Mouse (Mus musculus) cerebellum, postnatal 36 days (tissue): ENCODE data around the gene Aqp1.
A peak's percentile ranks its signal among the peaks of the same experiment; 100 is the strongest.

Source experiments
- DNase-seq, 2 experiments: peaks; one replicate each; pipeline ENCODE4 v3.0.0; 2021 to 2022; ENCODE audit warnings: mixed read lengths in 2 of 2

The Aqp1 gene

GRCm38 (mm10) chr6:55357636-55358031 lies 21.4 kb downstream of the Aqp1 start:
- DNase-seq: no peak

GRCm38 (mm10) chr6:55358731-55359143 lies 22.5 kb downstream of the Aqp1 start:
- DNase-seq: no peak

- DNase-seq: no peak
These were observed 26.4 kb downstream of the Aqp1 start for GRCm38 (mm10) chr6:55362663-55363062.

GRCm38 (mm10) chr6:55367126-55367525 lies 30.9 kb downstream of the Aqp1 start:
- DNase-seq: no peak

GRCm38 (mm10) chr6:55370831-55371230 lies 34.6 kb downstream of the Aqp1 start:
- no peak for DNase-seq

- DNase-seq: no peak
These were observed 39.8 kb downstream of the Aqp1 start, which contains the start of gene Ghrhr for GRCm38 (mm10) chr6:55376076-55376475. Gene Ghrhr, plus strand, starts transcription at chr6:55376295.

- DNase-seq: no peak
These were observed 40.3 kb downstream of the Aqp1 start for GRCm38 (mm10) chr6:55376511-55376910.

GRCm38 (mm10) chr6:55377461-55377860 lies 41.2 kb downstream of the Aqp1 start:
- no peak for DNase-seq

- DNase-seq: peak; percentile 42 to 53
These were observed 43.6 kb downstream of the Aqp1 start for GRCm38 (mm10) chr6:55379641-55380335.

- no peak for DNase-seq
These were observed 45.7 kb downstream of the Aqp1 start for GRCm38 (mm10) chr6:55381966-55382365.

- DNase-seq: peak; percentile 68 to 75
These were observed 47.7 kb downstream of the Aqp1 start for GRCm38 (mm10) chr6:55383897-55384296.

- DNase-seq: no peak
These were observed 48.2 kb downstream of the Aqp1 start for GRCm38 (mm10) chr6:55384356-55384951.

- DNase-seq: no peak
These were observed 52.4 kb downstream of the Aqp1 start for GRCm38 (mm10) chr6:55388546-55389169.

GRCm38 (mm10) chr6:55389321-55389720 lies 53.1 kb downstream of the Aqp1 start:
- no peak for DNase-seq

- no peak for DNase-seq
These were observed 55.6 kb downstream of the Aqp1 start for GRCm38 (mm10) chr6:55391814-55392213.

- peak; percentile 88 to 90 for DNase-seq
These were observed 56.2 kb downstream of the Aqp1 start for GRCm38 (mm10) chr6:55392453-55392852.

- peak; percentile 78 to 80 for DNase-seq
These were observed 58.6 kb downstream of the Aqp1 start for GRCm38 (mm10) chr6:55394854-55395253.

- peak; percentile 26 to 51 for DNase-seq
These were observed 59.9 kb downstream of the Aqp1 start for GRCm38 (mm10) chr6:55396176-55396575.

GRCm38 (mm10) chr6:55396622-55397041 lies 60.4 kb downstream of the Aqp1 start:
- peak; percentile 68 to 70 for DNase-seq
